Comparison of ENCODE assay signal across 20 mouse cellular contexts in genomic region chr6:103321058-103321457, GRCm38 (mm10).
DNase-seq lines count a peak whose midpoint lies in the region; ATAC-seq lines count a peak whose summit lies in the region.
"Had no signal": no experiment of that assay in that cellular context is flagged by ENCODE, and none has a peak within 500 bp of the region (broad histone marks: within the 10 kb centered on the region; RNA-seq: fewer than 3 reads in every experiment).

No protein-coding gene starts in this region.

- WGBS in forebrain, embryonic 14.5 days = 85% methylated on average over 2 of the region's 2 CpGs
- WGBS in forebrain, embryonic 10.5 days = 84% methylated on average over 2 of the region's 2 CpGs
- WGBS in hindbrain, embryonic 16.5 days = 87% methylated on average over 2 of the region's 2 CpGs
- WGBS in hindbrain, embryonic 12.5 days = 89% methylated on average over 2 of the region's 2 CpGs
- WGBS in neural tube, embryonic 12.5 days = 82% methylated on average over 2 of the region's 2 CpGs
- 85% methylated on average over 2 of the region's 2 CpGs for WGBS in neural tube, embryonic 15.5 days
- 85% methylated on average over 2 of the region's 2 CpGs for WGBS in midbrain, embryonic 16.5 days

- H3K9me3 ChIP-seq in forebrain, embryonic 14.5 days (replicated peaks; ENCODE audit: control insufficient read depth, low read length) = no peaks in the 10 kb centered on the region
- H3K9me3 ChIP-seq in forebrain, embryonic 10.5 days = no peaks in the 10 kb centered on the region
- no peaks in the 10 kb centered on the region for H3K9me3 ChIP-seq in hindbrain, embryonic 16.5 days (ENCODE audit: control insufficient read depth, low read length)
- H3K9me3 ChIP-seq in hindbrain, embryonic 12.5 days (replicated peaks) = no peaks in the 10 kb centered on the region
- H3K9me3 ChIP-seq in neural tube, embryonic 12.5 days = no peaks in the 10 kb centered on the region
- no peaks in the 10 kb centered on the region for H3K9me3 ChIP-seq in neural tube, embryonic 15.5 days (replicated peaks)
- H3K9me3 ChIP-seq in midbrain, embryonic 16.5 days (replicated peaks; ENCODE audit: control insufficient read depth, low read length, poor library complexity, severe bottlenecking) = no peaks in the 10 kb centered on the region
- H3K9me3 ChIP-seq: embryonic facial prominence, embryonic 15.5 days; heart, embryonic 13.5 days had no signal

- H3K9ac ChIP-seq in forebrain, embryonic 14.5 days (ENCODE audit: low read length) = no peak overlapping the region
- no peak overlapping the region for H3K9ac ChIP-seq in hindbrain, embryonic 16.5 days (ENCODE audit: low read depth, low read length)
- H3K9ac ChIP-seq in hindbrain, embryonic 12.5 days = no peak overlapping the region
- H3K9ac ChIP-seq in neural tube, embryonic 12.5 days = no peak overlapping the region
- H3K9ac ChIP-seq in neural tube, embryonic 15.5 days (replicated peaks) = no peak overlapping the region
- H3K9ac ChIP-seq in midbrain, embryonic 16.5 days (ENCODE audit: low read depth, low read length) = no peak overlapping the region
- H3K9ac ChIP-seq: embryonic facial prominence, embryonic 15.5 days; heart, embryonic 13.5 days had no signal

- H3K27me3 ChIP-seq in forebrain, embryonic 14.5 days (replicated peaks; ENCODE audit: control insufficient read depth, insufficient read depth, low read length) = no peaks in the 10 kb centered on the region
- no peaks in the 10 kb centered on the region for H3K27me3 ChIP-seq in forebrain, embryonic 10.5 days (ENCODE audit: poor library complexity, severe bottlenecking)
- H3K27me3 ChIP-seq in hindbrain, embryonic 16.5 days (replicated peaks; ENCODE audit: control insufficient read depth, insufficient read depth, low read length) = no peaks in the 10 kb centered on the region
- H3K27me3 ChIP-seq in hindbrain, embryonic 12.5 days = no peaks in the 10 kb centered on the region
- H3K27me3 ChIP-seq in neural tube, embryonic 12.5 days (replicated peaks) = no peaks in the 10 kb centered on the region
- H3K27me3 ChIP-seq in neural tube, embryonic 15.5 days (replicated peaks) = no peaks in the 10 kb centered on the region
- H3K27me3 ChIP-seq in midbrain, embryonic 16.5 days (ENCODE audit: control insufficient read depth, insufficient read depth, low read depth, low read length) = no peaks in the 10 kb centered on the region
- H3K27me3 ChIP-seq: embryonic facial prominence, embryonic 15.5 days; heart, embryonic 13.5 days had no signal

- no peak overlapping the region for H3K4me3 ChIP-seq in forebrain, embryonic 14.5 days (ENCODE audit: low read depth, low read length)
- H3K4me3 ChIP-seq in forebrain, embryonic 10.5 days = no peak overlapping the region
- H3K4me3 ChIP-seq in hindbrain, embryonic 16.5 days (ENCODE audit: low read length) = no peak overlapping the region
- no peak overlapping the region for H3K4me3 ChIP-seq in hindbrain, embryonic 12.5 days
- H3K4me3 ChIP-seq in neural tube, embryonic 12.5 days = no peak overlapping the region
- H3K4me3 ChIP-seq in neural tube, embryonic 15.5 days (replicated peaks) = no peak overlapping the region
- no peak overlapping the region for H3K4me3 ChIP-seq in midbrain, embryonic 16.5 days (ENCODE audit: low read depth, low read length)
- H3K4me3 ChIP-seq: embryonic facial prominence, embryonic 15.5 days; erythroblast, embryonic 14.5 days; heart, embryonic 13.5 days had no signal

- H3K4me2 ChIP-seq in forebrain, embryonic 14.5 days (ENCODE audit: low read length) = no peak overlapping the region
- H3K4me2 ChIP-seq in hindbrain, embryonic 16.5 days (ENCODE audit: low read length) = no peak overlapping the region
- no peak overlapping the region for H3K4me2 ChIP-seq in hindbrain, embryonic 12.5 days (replicated peaks)
- H3K4me2 ChIP-seq in neural tube, embryonic 12.5 days (replicated peaks) = no peak overlapping the region
- no peak overlapping the region for H3K4me2 ChIP-seq in neural tube, embryonic 15.5 days
- H3K4me2 ChIP-seq in midbrain, embryonic 16.5 days (ENCODE audit: low read length) = no peak overlapping the region
- H3K4me2 ChIP-seq: embryonic facial prominence, embryonic 15.5 days; heart, embryonic 13.5 days had no signal

- H3K36me3 ChIP-seq in forebrain, embryonic 14.5 days (ENCODE audit: control insufficient read depth, insufficient read depth, low read length) = no peaks in the 10 kb centered on the region
- H3K36me3 ChIP-seq in forebrain, embryonic 10.5 days (replicated peaks) = no peaks in the 10 kb centered on the region
- no peaks in the 10 kb centered on the region for H3K36me3 ChIP-seq in hindbrain, embryonic 16.5 days (ENCODE audit: control insufficient read depth, insufficient read depth, low read length)
- no peaks in the 10 kb centered on the region for H3K36me3 ChIP-seq in hindbrain, embryonic 12.5 days
- H3K36me3 ChIP-seq in neural tube, embryonic 12.5 days = no peaks in the 10 kb centered on the region
- no peaks in the 10 kb centered on the region for H3K36me3 ChIP-seq in neural tube, embryonic 15.5 days
- no peaks in the 10 kb centered on the region for H3K36me3 ChIP-seq in midbrain, embryonic 16.5 days (ENCODE audit: control insufficient read depth, insufficient read depth, low read length)
- H3K36me3 ChIP-seq: embryonic facial prominence, embryonic 15.5 days; heart, embryonic 13.5 days had no signal

- 0 out of 2 replicates have a peak, but pooled peaks cover 2% of the 10 kb centered on the region for H3K4me1 ChIP-seq in forebrain, embryonic 14.5 days (ENCODE audit: control insufficient read depth, insufficient read depth, low read length)
- H3K4me1 ChIP-seq in forebrain, embryonic 10.5 days = peaks cover 11% of the 10 kb centered on the region
- H3K4me1 ChIP-seq in hindbrain, embryonic 16.5 days (ENCODE audit: control insufficient read depth, insufficient read depth, low read depth, low read length) = peaks cover 4% of the 10 kb centered on the region; the same call in 1 of the 2 replicates
- H3K4me1 ChIP-seq in hindbrain, embryonic 12.5 days = peaks cover 8% of the 10 kb centered on the region; the same call in 1 of the 2 replicates
- H3K4me1 ChIP-seq in neural tube, embryonic 12.5 days = no peaks in the 10 kb centered on the region
- H3K4me1 ChIP-seq in neural tube, embryonic 15.5 days = 0 out of 2 replicates have a peak, but pooled peaks cover 3% of the 10 kb centered on the region
- peaks cover 21% of the 10 kb centered on the region for H3K4me1 ChIP-seq in midbrain, embryonic 16.5 days (ENCODE audit: control insufficient read depth, insufficient read depth, low read length)
- H3K4me1 ChIP-seq: embryonic facial prominence, embryonic 15.5 days; heart, embryonic 13.5 days had no signal

- peak; percentile 57; the same call in 1 of the 2 replicates for ATAC-seq in forebrain, embryonic 14.5 days
- 0 out of 2 replicates have a peak, but pooled peaks have one; percentile 50 for ATAC-seq in hindbrain, embryonic 16.5 days
- ATAC-seq in hindbrain, embryonic 12.5 days (ENCODE audit: low FRiP score) = no peak; the same call in 1 of the 2 replicates
- ATAC-seq in neural tube, embryonic 12.5 days (ENCODE audit: low FRiP score, low read depth) = 0 out of 2 replicates have a peak, but pooled peaks have one; percentile 17
- ATAC-seq in neural tube, embryonic 15.5 days (ENCODE audit: low FRiP score) = no peak
- peak; percentile 54; the same call in 1 of the 2 replicates for ATAC-seq in midbrain, embryonic 16.5 days
- ATAC-seq: hindbrain, postnatal 0 days had no signal

- DNase-seq in forebrain, embryonic 14.5 days (ENCODE audit: low spot score) = no peak
- no peak for DNase-seq in forebrain, embryonic 10.5 days (ENCODE audit: extremely low spot score, low spot score)
- DNase-seq in kidney, adult 11 months = no peak
- DNase-seq: adrenal gland, postnatal 10 days; cerebellum, adult 11 months; cerebellum, adult 8-10 months; cerebellum, postnatal 14 days; embryo, embryonic 11 days; gastrocnemius, postnatal 36 days; heart, adult 11 months; heart, postnatal 36 days had no signal

- H3K27ac ChIP-seq in forebrain, embryonic 14.5 days (ENCODE audit: low read depth, low read length) = no peak overlapping the region
- H3K27ac ChIP-seq in forebrain, embryonic 10.5 days = no peak overlapping the region
- no peak overlapping the region for H3K27ac ChIP-seq in hindbrain, embryonic 16.5 days (ENCODE audit: low read depth, low read length)
- no peak overlapping the region for H3K27ac ChIP-seq in hindbrain, embryonic 12.5 days
- H3K27ac ChIP-seq in neural tube, embryonic 12.5 days = no peak overlapping the region
- H3K27ac ChIP-seq in neural tube, embryonic 15.5 days (replicated peaks) = no peak overlapping the region
- no peak overlapping the region for H3K27ac ChIP-seq in midbrain, embryonic 16.5 days (ENCODE audit: low read length)
- H3K27ac ChIP-seq: embryonic facial prominence, embryonic 15.5 days; heart, embryonic 13.5 days; hindbrain, postnatal 0 days had no signal

Comparison
In these comparisons a context has a peak if more than half of its experiments do, and no peak if none do; other contexts are left out.
1. ATAC-seq: peak in forebrain, embryonic 14.5 days (single experiment), hindbrain, embryonic 16.5 days (single experiment), neural tube, embryonic 12.5 days (single experiment) and midbrain, embryonic 16.5 days (single experiment); none in hindbrain, embryonic 12.5 days (single experiment) and neural tube, embryonic 15.5 days (single experiment).